Mouse (Mus musculus) neural tube, embryonic 12.5 days (tissue): Measurements from ENCODE around the gene Icos. TPM values are rescaled to one million over a fixed set of nuclear protein-coding genes. Genes with fewer than 3 reads are reported as not detected.

Experiments
- ATAC-seq: fragments of 200-750 bp; cut with Nextera tagmentation; 2 replicates; pipeline ENCODE4 v1.8.0; 2017; ENCODE audit warnings: low read depth, mild to moderate bottlenecking, moderate TSS enrichment, moderate library complexity; ENCODE audit not compliant: low FRiP score
- H3K27ac ChIP-seq: fragments of 300-500 bp; sonication (generic); 2 replicates; pipeline ENCODE4 v1.5.1; 2016
- H3K27me3 ChIP-seq: fragments of 300-500 bp; sonication (generic); replicated peaks from 2 replicates; pipeline ENCODE4 v1.6.1; 2016; ENCODE audit warnings: mild to moderate bottlenecking
- H3K36me3 ChIP-seq: fragments of 300-500 bp; sonication (generic); 2 replicates; pipeline ENCODE4 v1.6.1; 2016; ENCODE audit warnings: mild to moderate bottlenecking
- H3K4me1 ChIP-seq: fragments of 300-500 bp; sonication (generic); 2 replicates; pipeline ENCODE4 v1.6.1; 2016
- H3K4me2 ChIP-seq: fragments of 300-500 bp; sonication (generic); replicated peaks from 2 replicates; pipeline ENCODE4 v1.6.1; 2016; ENCODE audit warnings: mild to moderate bottlenecking
- H3K4me3 ChIP-seq: fragments of 300-500 bp; sonication (generic); 2 replicates; pipeline ENCODE4 v1.5.1; 2016
- H3K9ac ChIP-seq: fragments of 300-500 bp; sonication (generic); 2 replicates; pipeline ENCODE4 v1.6.1; 2016; ENCODE audit warnings: mild to moderate bottlenecking
- H3K9me3 ChIP-seq: fragments of 300-500 bp; sonication (generic); 2 replicates; pipeline ENCODE4 v1.6.1; 2016; ENCODE audit warnings: mild to moderate bottlenecking
- WGBS: fragments of 180-500 bp; shearing (Covaris S2); methylation state at CpG from one replicate; pipeline ENCODE4 v1.1.7; 2016; 5-methylcytosine and 5-hydroxymethylcytosine counted together
- polyA plus RNA-seq: library from polyadenylated mRNA; unstranded; fragments of >200 nt; fragmentation: Nextera tagmentation; extraction: Ambion mirVana; gene quantifications from 2 replicates; pipeline ENCODE4 v1.2.1, GENCODE M21; 2016

The Icos gene
- polyA plus RNA-seq, 1 experiment from 2014 or later = 0.24 TPM

DNA sequence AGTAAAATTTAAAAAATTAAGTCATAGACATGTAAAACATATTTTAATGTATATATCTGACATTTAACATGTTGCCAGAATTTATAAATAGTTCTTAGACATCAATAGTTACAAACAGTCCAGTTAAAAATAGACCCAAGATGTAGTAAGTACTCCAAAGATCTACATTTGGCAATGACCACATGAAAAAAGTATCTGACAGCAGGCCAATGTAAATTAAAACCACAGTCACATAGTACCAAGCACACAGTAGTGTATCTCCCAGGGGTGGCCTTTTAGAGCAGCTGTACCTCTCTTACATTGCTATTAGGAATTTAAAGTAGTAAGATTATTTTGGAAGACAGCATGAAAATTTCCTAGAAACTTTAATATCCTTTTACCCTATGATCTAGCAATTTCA, 29.8 kb downstream of the Icos start:
- no peak overlapping the region for H3K4me2 ChIP-seq
- no peak overlapping the region for H3K9ac ChIP-seq
- no peak for ATAC-seq
- H3K36me3 ChIP-seq = no peaks in the 10 kb centered on the region
- no peaks in the 10 kb centered on the region for H3K27me3 ChIP-seq
- no peaks in the 10 kb centered on the region for H3K4me1 ChIP-seq
- H3K27ac ChIP-seq = no peak overlapping the region
- no peaks in the 10 kb centered on the region for H3K9me3 ChIP-seq
- no peak overlapping the region for H3K4me3 ChIP-seq

DNA sequence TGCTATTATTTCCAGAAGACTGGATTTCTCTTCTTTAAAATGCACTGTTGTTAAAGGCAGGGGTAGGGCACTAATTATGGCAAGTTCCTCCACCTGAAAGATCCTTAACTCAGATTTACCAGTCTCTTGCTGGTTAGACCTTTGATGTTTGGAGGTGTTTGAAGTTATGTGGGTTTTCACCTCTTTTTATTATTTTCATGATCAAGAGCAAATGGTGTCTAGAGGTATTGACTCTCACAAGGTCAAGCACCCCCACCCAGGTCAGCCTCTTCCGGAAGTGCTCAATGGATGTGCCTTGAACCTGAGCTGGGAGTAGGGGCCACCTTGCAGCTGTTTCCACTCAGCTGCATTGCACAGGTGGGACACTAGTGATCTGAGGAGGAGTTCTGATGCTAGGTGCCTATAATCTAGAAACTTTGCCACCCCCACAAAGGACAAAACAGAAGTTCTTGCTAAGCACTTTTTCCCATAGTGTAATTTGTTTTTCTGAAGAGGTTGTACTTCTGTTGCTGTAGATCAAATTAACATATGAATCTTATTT, 38.9 kb downstream of the Icos start:
- no peak overlapping the region for H3K4me2 ChIP-seq

DNA sequence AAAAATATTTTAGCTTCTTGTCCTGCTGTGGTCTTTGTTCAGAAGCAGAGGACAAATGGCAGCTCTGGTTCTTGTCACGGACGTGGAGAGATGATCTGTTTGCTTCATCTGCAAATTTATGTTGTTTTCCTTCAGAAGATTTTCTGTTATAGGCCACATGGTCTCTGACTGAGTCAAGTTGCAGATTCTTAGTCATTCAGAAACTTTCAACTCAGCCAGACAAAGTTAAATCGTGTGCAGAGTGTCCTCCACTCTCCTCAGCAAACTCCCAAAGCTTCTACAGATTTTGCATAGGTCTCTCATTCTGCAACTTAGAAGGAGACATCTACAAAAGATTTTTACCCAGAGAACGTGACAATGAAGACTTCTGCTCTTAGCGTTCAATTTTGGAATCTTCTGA, 49.0 kb downstream of the Icos start:
- ATAC-seq = no peak
- H3K4me2 ChIP-seq = no peak overlapping the region
- no peak overlapping the region for H3K4me3 ChIP-seq
- no peaks in the 10 kb centered on the region for H3K4me1 ChIP-seq
- H3K9ac ChIP-seq = no peak overlapping the region
- no peaks in the 10 kb centered on the region for H3K36me3 ChIP-seq
- WGBS = 84% methylated on average over 5 of the region's 5 CpGs
- no peaks in the 10 kb centered on the region for H3K27me3 ChIP-seq
- no peaks in the 10 kb centered on the region for H3K9me3 ChIP-seq
- H3K27ac ChIP-seq = no peak overlapping the region

More for the DNA sequence above, 38.9 kb downstream of the Icos start:
- no peak for ATAC-seq
- Histone ChIP-seq H3K27me3 (no peaks in the 10 kb centered on the region), H3K27ac (no peak overlapping the region), H3K36me3 (no peaks in the 10 kb centered on the region), H3K9me3 (no peaks in the 10 kb centered on the region), H3K9ac (no peak overlapping the region), H3K4me3 (no peak overlapping the region), H3K4me1 (no peaks in the 10 kb centered on the region)
- WGBS = 77% methylated on average over 1 of the region's 1 CpGs

DNA sequence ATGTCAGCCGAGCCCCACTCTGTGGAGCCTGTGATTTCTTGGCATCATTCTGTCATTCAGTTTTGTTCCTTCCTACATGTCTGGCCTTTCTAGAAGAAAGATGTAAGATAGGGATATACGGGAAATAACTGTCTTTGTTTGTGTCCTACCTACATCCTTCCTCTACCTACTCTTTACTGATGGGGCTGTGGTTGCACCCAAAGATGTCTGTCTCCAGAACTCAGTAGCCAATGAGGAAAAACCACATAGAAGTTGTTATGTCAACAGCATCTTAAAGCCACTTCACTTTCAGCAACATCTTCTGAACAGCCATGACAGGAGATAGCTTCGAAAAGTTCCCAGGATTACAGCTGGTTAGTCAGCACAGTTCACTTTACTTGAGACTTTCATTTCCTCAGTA, 49.8 kb downstream of the Icos start:
- Histone ChIP-seq H3K4me2 (no peak overlapping the region), H3K36me3 (no peaks in the 10 kb centered on the region), H3K9ac (no peak overlapping the region), H3K4me1 (no peaks in the 10 kb centered on the region), H3K27me3 (no peaks in the 10 kb centered on the region), H3K27ac (no peak overlapping the region), H3K4me3 (no peak overlapping the region), H3K9me3 (no peaks in the 10 kb centered on the region)
- no peak for ATAC-seq
- 95% methylated on average over 3 of the region's 3 CpGs for WGBS

GRCm38 (mm10) chr1:61029919-61030318, 52.2 kb downstream of the Icos start:
- H3K36me3 ChIP-seq = no peaks in the 10 kb centered on the region
- no peaks in the 10 kb centered on the region for H3K4me1 ChIP-seq
- 41% methylated on average over 1 of the region's 1 CpGs for WGBS
- no peaks in the 10 kb centered on the region for H3K27me3 ChIP-seq
- H3K9me3 ChIP-seq = no peaks in the 10 kb centered on the region
- no peak for ATAC-seq
- H3K4me3 ChIP-seq = no peak overlapping the region
- no peak overlapping the region for H3K27ac ChIP-seq
- no peak overlapping the region for H3K4me2 ChIP-seq
- no peak overlapping the region for H3K9ac ChIP-seq

DNA sequence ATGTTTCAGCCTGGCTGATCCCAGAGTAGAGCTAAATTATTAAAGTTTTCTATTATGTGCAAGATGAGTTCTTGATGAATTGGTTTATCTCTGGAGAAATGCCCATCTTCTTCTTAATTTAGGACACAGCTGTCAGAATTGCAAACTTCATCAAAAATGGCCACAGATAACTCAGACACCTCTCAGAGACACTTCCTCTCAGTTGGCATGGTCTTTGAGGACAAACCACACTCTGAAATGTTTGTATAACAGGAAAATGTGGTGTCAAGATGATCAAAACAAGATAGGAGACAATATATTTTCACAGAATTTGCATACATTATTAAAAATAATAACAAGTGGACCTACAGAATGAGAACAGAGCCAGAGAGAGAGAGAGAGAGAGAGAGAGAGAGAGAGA, 52.8 kb downstream of the Icos start:
- Histone ChIP-seq H3K27ac (no peak overlapping the region), H3K4me1 (no peaks in the 10 kb centered on the region), H3K4me2 (no peak overlapping the region), H3K27me3 (no peaks in the 10 kb centered on the region), H3K36me3 (no peaks in the 10 kb centered on the region), H3K9me3 (no peaks in the 10 kb centered on the region), H3K4me3 (no peak overlapping the region), H3K9ac (no peak overlapping the region)
- no peak for ATAC-seq

DNA sequence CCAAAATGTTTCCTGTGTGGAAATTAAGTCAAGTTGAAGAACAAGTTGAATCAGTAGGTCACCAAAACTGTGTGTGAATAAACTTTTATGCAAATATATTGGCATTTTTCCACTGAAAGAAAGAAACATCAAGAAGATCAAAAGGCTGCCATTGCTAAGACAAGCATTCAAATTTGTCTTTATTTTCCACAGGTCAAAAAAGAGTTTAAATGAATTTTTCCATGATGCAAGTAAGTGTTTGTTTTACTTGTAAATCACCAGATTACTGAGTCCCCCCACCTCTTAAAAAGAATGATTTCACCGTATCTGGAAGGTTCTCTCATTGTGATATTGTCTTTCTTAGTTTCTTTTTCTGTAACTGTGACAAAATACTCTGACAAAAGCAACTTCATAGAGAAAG, 57.5 kb downstream of the Icos start:
- Histone ChIP-seq H3K36me3 (no peaks in the 10 kb centered on the region), H3K27ac (no peak overlapping the region), H3K4me2 (no peak overlapping the region), H3K4me3 (no peak overlapping the region), H3K9me3 (no peaks in the 10 kb centered on the region), H3K4me1 (no peaks in the 10 kb centered on the region), H3K9ac (no peak overlapping the region), H3K27me3 (no peaks in the 10 kb centered on the region)
- 91% methylated on average over 1 of the region's 1 CpGs for WGBS
- no peak for ATAC-seq

- H3K4me3 ChIP-seq = no peak overlapping the region
- 86% methylated on average over 4 of the region's 4 CpGs for WGBS
- no peak overlapping the region for H3K27ac ChIP-seq
- H3K9me3 ChIP-seq = no peaks in the 10 kb centered on the region
- no peak overlapping the region for H3K4me2 ChIP-seq
- no peaks in the 10 kb centered on the region for H3K27me3 ChIP-seq
- H3K9ac ChIP-seq = no peak overlapping the region
- H3K36me3 ChIP-seq = no peaks in the 10 kb centered on the region
- no peaks in the 10 kb centered on the region for H3K4me1 ChIP-seq
- ATAC-seq = no peak
These were observed 60.5 kb downstream of the Icos start for GRCm38 (mm10) chr1:61038223-61038622.

DNA sequence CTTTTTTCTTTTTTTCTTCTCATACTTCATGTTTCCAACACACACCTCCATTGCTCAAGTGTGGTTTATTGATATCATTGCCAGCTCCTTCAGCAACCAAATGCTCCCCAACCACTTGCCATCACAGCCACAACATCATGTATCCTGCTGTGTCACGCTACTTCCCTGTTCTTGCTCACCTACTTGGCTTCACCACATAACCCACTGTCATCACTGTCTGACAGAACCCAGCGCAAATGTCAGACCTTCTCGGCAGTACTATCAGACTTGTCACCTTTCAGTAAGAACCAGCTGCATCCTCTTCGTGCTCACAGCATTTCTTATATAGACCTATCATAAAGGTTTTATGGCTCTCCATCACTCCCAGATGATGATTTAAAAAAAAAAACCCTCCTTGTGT, 61.6 kb downstream of the Icos start:
- no peak for ATAC-seq
- no peaks in the 10 kb centered on the region for H3K36me3 ChIP-seq
- no peak overlapping the region for H3K27ac ChIP-seq
- no peak overlapping the region for H3K4me3 ChIP-seq
- no peaks in the 10 kb centered on the region for H3K4me1 ChIP-seq
- H3K4me2 ChIP-seq = no peak overlapping the region
- WGBS = 87% methylated on average over 4 of the region's 4 CpGs
- no peaks in the 10 kb centered on the region for H3K9me3 ChIP-seq
- H3K9ac ChIP-seq = no peak overlapping the region
- no peaks in the 10 kb centered on the region for H3K27me3 ChIP-seq

- no peak overlapping the region for H3K4me3 ChIP-seq
- no peak overlapping the region for H3K4me2 ChIP-seq
- no peak overlapping the region for H3K27ac ChIP-seq
- H3K9me3 ChIP-seq = no peaks in the 10 kb centered on the region
- no peak overlapping the region for H3K9ac ChIP-seq
- no peaks in the 10 kb centered on the region for H3K4me1 ChIP-seq
- no peak for ATAC-seq
- 91% methylated on average over 4 of the region's 4 CpGs for WGBS
- H3K27me3 ChIP-seq = no peaks in the 10 kb centered on the region
- H3K36me3 ChIP-seq = no peaks in the 10 kb centered on the region
These were observed 62.7 kb downstream of the Icos start for GRCm38 (mm10) chr1:61040401-61040800.

GRCm38 (mm10) chr1:61042842-61043241, 65.1 kb downstream of the Icos start:
- no peaks in the 10 kb centered on the region for H3K27me3 ChIP-seq
- no peaks in the 10 kb centered on the region for H3K9me3 ChIP-seq
- 93% methylated on average over 2 of the region's 2 CpGs for WGBS
- H3K9ac ChIP-seq = no peak overlapping the region
- H3K36me3 ChIP-seq = no peaks in the 10 kb centered on the region
- no peak overlapping the region for H3K27ac ChIP-seq
- H3K4me3 ChIP-seq = no peak overlapping the region
- no peak for ATAC-seq
- no peak overlapping the region for H3K4me2 ChIP-seq
- no peaks in the 10 kb centered on the region for H3K4me1 ChIP-seq

DNA sequence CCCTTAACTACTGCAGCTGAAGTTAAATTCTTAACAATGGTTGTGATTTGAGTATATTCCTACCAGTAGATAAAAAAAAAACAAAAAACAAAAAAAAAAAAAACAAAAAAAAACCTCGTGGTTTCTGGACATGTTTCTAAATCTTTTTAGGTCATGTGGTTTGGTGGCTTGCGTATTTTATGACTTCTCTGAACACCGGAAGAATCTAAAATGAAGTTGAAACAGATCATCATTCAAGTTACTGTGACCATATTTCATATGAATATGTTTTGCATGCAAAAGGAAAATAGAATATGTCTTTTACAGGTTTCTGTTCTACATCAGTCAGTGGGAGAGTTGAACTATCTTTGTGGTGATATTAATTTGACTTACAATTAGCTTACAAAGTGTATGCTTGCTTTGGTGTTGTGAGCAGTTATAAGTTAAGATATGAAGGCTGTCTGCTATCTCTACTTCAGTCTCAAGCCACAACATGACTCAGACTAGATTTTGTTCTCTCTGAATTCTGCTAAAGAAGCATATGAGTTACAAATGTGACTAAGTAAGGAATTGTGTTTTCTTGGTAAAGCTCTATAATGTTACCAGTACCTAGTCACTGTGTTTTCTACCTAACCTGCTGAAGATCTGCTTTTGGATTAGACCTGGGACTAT, 68.5 kb downstream of the Icos start:
- Histone ChIP-seq H3K9me3 (no peaks in the 10 kb centered on the region), H3K27ac (no peak overlapping the region), H3K36me3 (no peaks in the 10 kb centered on the region), H3K4me3 (no peak overlapping the region), H3K27me3 (no peaks in the 10 kb centered on the region), H3K4me1 (no peaks in the 10 kb centered on the region), H3K9ac (no peak overlapping the region), H3K4me2 (no peak overlapping the region)
- 83% methylated on average over 3 of the region's 3 CpGs for WGBS
- ATAC-seq = no peak

- H3K36me3 ChIP-seq = no peaks in the 10 kb centered on the region
- no peak overlapping the region for H3K27ac ChIP-seq
- H3K4me3 ChIP-seq = no peak overlapping the region
- H3K4me1 ChIP-seq = no peaks in the 10 kb centered on the region
- no peak for ATAC-seq
- no peaks in the 10 kb centered on the region for H3K9me3 ChIP-seq
- H3K27me3 ChIP-seq = no peaks in the 10 kb centered on the region
- no peak overlapping the region for H3K9ac ChIP-seq
- 89% methylated on average over 3 of the region's 3 CpGs for WGBS
- no peak overlapping the region for H3K4me2 ChIP-seq
These were observed 69.6 kb downstream of the Icos start for GRCm38 (mm10) chr1:61047336-61047735.
